Mouse (Mus musculus): ENCODE data around the gene Qtrt1. TPM values are rescaled to one million over a fixed set of nuclear protein-coding genes. Genes with fewer than 3 reads are reported as not detected.

Gene Qtrt1
- polyA plus RNA-seq, 1 experiment from 2014 or later, result 61.5 TPM

Other genes with a start within 250 kb of the Qtrt1 start
- gene Pde4a, start 246.1 kb upstream of the Qtrt1 start, polyA plus RNA-seq (2014; fragmentation: Nextera tagmentation; extraction: Ambion mirVana), result 7.0 and 8.4 TPM in 2 replicates
- 35.9 and 41.3 TPM in 2 replicates for gene Keap1, start 172.5 kb upstream of the Qtrt1 start, polyA plus RNA-seq (2014; fragmentation: Nextera tagmentation; extraction: Ambion mirVana)
- gene S1pr5, start 163.4 kb upstream of the Qtrt1 start, polyA plus RNA-seq (2014; fragmentation: Nextera tagmentation; extraction: Ambion mirVana), result 0.09 and 0.11 TPM in 2 replicates
- gene Atg4d, start 146.5 kb upstream of the Qtrt1 start, polyA plus RNA-seq (2014; fragmentation: Nextera tagmentation; extraction: Ambion mirVana), result 55.7 and 57.9 TPM in 2 replicates
- 16.3 and 22.3 TPM in 2 replicates for gene Kri1, start 123.9 kb upstream of the Qtrt1 start, polyA plus RNA-seq (2014; fragmentation: Nextera tagmentation; extraction: Ambion mirVana)
- 58.6 and 60.8 TPM in 2 replicates for gene Cdkn2d, start 120.4 kb upstream of the Qtrt1 start, polyA plus RNA-seq (2014; fragmentation: Nextera tagmentation; extraction: Ambion mirVana)
- gene Ap1m2, start 99.5 kb upstream of the Qtrt1 start, polyA plus RNA-seq (2014; fragmentation: Nextera tagmentation; extraction: Ambion mirVana), result 1.4 and 2.6 TPM in 2 replicates
- gene Slc44a2, start 91.1 kb upstream of the Qtrt1 start, polyA plus RNA-seq (2014; fragmentation: Nextera tagmentation; extraction: Ambion mirVana), result 71.0 and 76.3 TPM in 2 replicates
- 295 and 297 TPM in 2 replicates for gene Ilf3, start 44.0 kb upstream of the Qtrt1 start, polyA plus RNA-seq (2014; fragmentation: Nextera tagmentation; extraction: Ambion mirVana)
- 72.8 and 74.0 TPM in 2 replicates for gene Dnm2, start 13.1 kb downstream of the Qtrt1 start, polyA plus RNA-seq (2014; fragmentation: Nextera tagmentation; extraction: Ambion mirVana)
- 83.1 and 83.5 TPM in 2 replicates for gene Tmed1, start 98.4 kb downstream of the Qtrt1 start, polyA plus RNA-seq (2014; fragmentation: Nextera tagmentation; extraction: Ambion mirVana)
- gene AB124611, start 114.3 kb downstream of the Qtrt1 start, polyA plus RNA-seq (2014; fragmentation: Nextera tagmentation; extraction: Ambion mirVana), result 5.6 and 5.7 TPM in 2 replicates
- gene Carm1, start 135.1 kb downstream of the Qtrt1 start, polyA plus RNA-seq (2014; fragmentation: Nextera tagmentation; extraction: Ambion mirVana), result 78.0 and 93.0 TPM in 2 replicates
- gene Timm29, start 180.9 kb downstream of the Qtrt1 start, polyA plus RNA-seq (2014; fragmentation: Nextera tagmentation; extraction: Ambion mirVana), result 51.0 and 57.5 TPM in 2 replicates
- gene Yipf2, start 181.0 kb downstream of the Qtrt1 start, polyA plus RNA-seq (2014; fragmentation: Nextera tagmentation; extraction: Ambion mirVana), result 15.5 and 16.0 TPM in 2 replicates
- 191 and 197 TPM in 2 replicates for gene Smarca4, start 204.3 kb downstream of the Qtrt1 start, polyA plus RNA-seq (2014; fragmentation: Nextera tagmentation; extraction: Ambion mirVana)

Data from forebrain, embryonic 11.5 days (tissue).